ENCODE assay signal across 9 mouse cellular contexts in the genomic region with DNA sequence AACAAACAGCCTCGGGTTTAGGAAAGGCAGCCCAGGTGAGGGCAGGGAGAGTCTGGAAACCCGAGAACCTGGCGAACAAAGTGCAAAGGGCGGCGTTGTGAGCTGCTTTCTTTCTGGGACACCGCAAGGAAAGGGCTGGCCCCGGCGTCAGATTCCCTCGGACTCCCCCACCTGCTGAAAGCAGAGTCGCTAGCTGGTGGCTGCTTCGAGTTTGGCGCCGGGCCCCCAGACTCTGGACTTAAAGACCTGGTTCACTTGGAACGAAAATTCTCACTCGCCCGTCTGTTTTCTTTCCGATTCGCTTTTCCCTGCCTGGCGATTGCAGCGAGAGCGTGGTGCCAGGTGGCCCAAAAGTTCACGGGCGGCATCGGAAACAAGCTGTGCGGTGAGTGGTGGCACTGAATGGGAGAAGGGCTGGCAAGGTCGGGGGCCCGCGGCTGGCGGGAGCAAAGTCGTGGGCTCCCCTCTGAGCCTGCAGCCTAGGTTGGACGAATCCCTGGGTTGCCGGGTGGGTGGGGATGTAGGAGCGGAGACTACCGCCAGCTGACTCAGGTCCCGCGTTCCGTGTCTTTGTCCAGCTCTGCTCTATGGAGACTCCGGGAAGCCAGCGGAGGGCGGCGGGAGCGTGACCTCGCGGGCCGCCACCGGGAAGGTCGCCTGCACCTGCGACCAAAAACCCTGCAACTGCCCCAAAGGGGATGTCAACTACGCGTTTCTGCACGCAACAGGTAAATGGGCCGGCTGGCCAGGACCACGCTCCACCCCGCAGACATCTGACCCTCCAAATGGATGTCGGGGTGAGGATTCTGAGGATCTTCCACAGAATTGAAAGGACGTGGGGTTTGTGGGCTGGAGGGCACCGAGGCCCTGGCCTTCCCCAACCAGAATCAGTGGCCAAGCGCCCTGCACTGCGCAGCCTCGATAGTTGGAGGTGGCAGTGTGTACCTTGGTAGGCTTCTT. TPM values are rescaled to one million over a fixed set of nuclear protein-coding genes. Genes with fewer than 3 reads are reported as not detected.
DNase-seq lines count a peak whose midpoint lies in the region; ATAC-seq and TF ChIP-seq lines count a peak whose summit lies in the region.
"Had no signal": no experiment of that assay in that cellular context is flagged by ENCODE, and none has a peak within 500 bp of the region (broad histone marks: within the 10 kb centered on the region; RNA-seq: fewer than 3 reads in every experiment).

No protein-coding gene starts in this region.

- H3K27ac ChIP-seq in lung, embryonic 14.5 days (ENCODE audit: low read depth) = no peak overlapping the region
- H3K27ac ChIP-seq in forebrain, embryonic 11.5 days (ENCODE audit: low read depth, low read length) = peak overlapping the region; percentile 79
- H3K27ac ChIP-seq in kidney, embryonic 16.5 days (ENCODE audit: low read length) = no peak overlapping the region
- peak overlapping the region; percentile 93 for H3K27ac ChIP-seq in neural tube, embryonic 15.5 days (replicated peaks)
- H3K27ac ChIP-seq: liver, embryonic 15.5 days had no signal

- H3K4me3 ChIP-seq in lung, embryonic 14.5 days (ENCODE audit: low read depth, low read length) = peak overlapping the region; percentile 28; the same call in 1 of the 2 replicates
- peak overlapping the region; percentile 41 for H3K4me3 ChIP-seq in forebrain, embryonic 11.5 days (ENCODE audit: low read depth, low read length)
- peak overlapping the region; percentile 41 for H3K4me3 ChIP-seq in kidney, embryonic 16.5 days (ENCODE audit: low read length)
- peak overlapping the region; percentile 52 for H3K4me3 ChIP-seq in neural tube, embryonic 15.5 days (replicated peaks)
- H3K4me3 ChIP-seq: liver, embryonic 15.5 days had no signal

- H3K9ac ChIP-seq in lung, embryonic 14.5 days = no peak overlapping the region
- H3K9ac ChIP-seq in forebrain, embryonic 11.5 days (ENCODE audit: low read length) = peak overlapping the region; percentile 65
- no peak overlapping the region for H3K9ac ChIP-seq in kidney, embryonic 16.5 days (replicated peaks; ENCODE audit: low read length)
- peak overlapping the region; percentile 56 for H3K9ac ChIP-seq in neural tube, embryonic 15.5 days (replicated peaks)
- H3K9ac ChIP-seq: liver, embryonic 15.5 days had no signal

- H3K27me3 ChIP-seq in lung, embryonic 14.5 days (ENCODE audit: insufficient read depth, low read length) = peaks cover 92% of the 10 kb centered on the region
- H3K27me3 ChIP-seq in forebrain, embryonic 11.5 days (ENCODE audit: control insufficient read depth, insufficient read depth, low read length) = peaks cover 66% of the 10 kb centered on the region
- peaks cover 96% of the 10 kb centered on the region for H3K27me3 ChIP-seq in kidney, embryonic 16.5 days (ENCODE audit: insufficient read depth, low read length)
- peaks cover 54% of the 10 kb centered on the region for H3K27me3 ChIP-seq in neural tube, embryonic 15.5 days (replicated peaks)

- no peak for DNase-seq in lung, embryonic 14.5 days
- no peak for DNase-seq in lung, postnatal 25 days (ENCODE audit: low spot score)
- peak; percentile 65 for DNase-seq in forebrain, embryonic 11.5 days (ENCODE audit: low spot score)
- no peak for DNase-seq in urinary bladder, postnatal 14 days (ENCODE audit: low spot score)
- no peak for DNase-seq in lung, adult 18-20 months
- DNase-seq in left cerebral cortex, adult 9 months (ENCODE audit: low spot score in 2 of 2) = no peak

- H3K36me3 ChIP-seq in lung, embryonic 14.5 days (ENCODE audit: insufficient read depth) = no peaks in the 10 kb centered on the region
- no peaks in the 10 kb centered on the region for H3K36me3 ChIP-seq in forebrain, embryonic 11.5 days (ENCODE audit: control insufficient read depth, insufficient read depth, low read length)
- H3K36me3 ChIP-seq in kidney, embryonic 16.5 days (ENCODE audit: insufficient read depth, low read length) = no peaks in the 10 kb centered on the region
- H3K36me3 ChIP-seq in neural tube, embryonic 15.5 days = no peaks in the 10 kb centered on the region
- H3K36me3 ChIP-seq: liver, embryonic 15.5 days had no signal

- no peaks in the 10 kb centered on the region for H3K9me3 ChIP-seq in lung, embryonic 14.5 days (ENCODE audit: low read depth, low read length)
- no peaks in the 10 kb centered on the region for H3K9me3 ChIP-seq in forebrain, embryonic 11.5 days (ENCODE audit: control insufficient read depth, low read length)
- no peaks in the 10 kb centered on the region for H3K9me3 ChIP-seq in kidney, embryonic 16.5 days (ENCODE audit: low read length)
- no peaks in the 10 kb centered on the region for H3K9me3 ChIP-seq in neural tube, embryonic 15.5 days (replicated peaks)
- H3K9me3 ChIP-seq: liver, embryonic 15.5 days had no signal

- TF ChIP-seq CTCF in lung, embryonic 14.5 days (IDR thresholded peaks at IDR 0.05; ENCODE audit: low read depth) = no peak

- no peak for ATAC-seq in lung, embryonic 14.5 days (ENCODE audit: insufficient read depth)
- no peak for ATAC-seq in forebrain, embryonic 11.5 days (replicated peaks; ENCODE audit: low FRiP score)
- peak; percentile 5; the same call in 1 of the 2 replicates for ATAC-seq in kidney, embryonic 16.5 days (ENCODE audit: low FRiP score, low TSS enrichment)
- ATAC-seq in neural tube, embryonic 15.5 days (ENCODE audit: low FRiP score) = no peak

- H3K4me1 ChIP-seq in lung, embryonic 14.5 days (ENCODE audit: insufficient read depth) = no peaks in the 10 kb centered on the region
- peaks cover 35% of the 10 kb centered on the region for H3K4me1 ChIP-seq in forebrain, embryonic 11.5 days (replicated peaks; ENCODE audit: control insufficient read depth, insufficient read depth, low read length)
- peaks cover 17% of the 10 kb centered on the region for H3K4me1 ChIP-seq in kidney, embryonic 16.5 days (ENCODE audit: insufficient read depth, low read length)
- H3K4me1 ChIP-seq in neural tube, embryonic 15.5 days = peaks cover 42% of the 10 kb centered on the region
- H3K4me1 ChIP-seq: liver, embryonic 15.5 days had no signal

- 1% methylated on average over 60 of the region's 60 CpGs for WGBS in lung, embryonic 14.5 days
- whole genome bisulfite sequencing in forebrain, embryonic 11.5 days = 1% methylated on average over 54 of the region's 60 CpGs
- WGBS in kidney, embryonic 16.5 days = under 1% methylated on average over 60 of the region's 60 CpGs
- under 1% methylated on average over 60 of the region's 60 CpGs for WGBS in neural tube, embryonic 15.5 days

- H3K4me2 ChIP-seq in lung, embryonic 14.5 days = peak overlapping the region; percentile 54
- H3K4me2 ChIP-seq in forebrain, embryonic 11.5 days (ENCODE audit: low read depth, low read length, severe bottlenecking) = peak overlapping the region; percentile 71
- H3K4me2 ChIP-seq in kidney, embryonic 16.5 days (replicated peaks; ENCODE audit: low read depth, low read length) = peak overlapping the region; percentile 62
- peak overlapping the region; percentile 79 for H3K4me2 ChIP-seq in neural tube, embryonic 15.5 days

RNA-seq across cellular contexts. Expression of gene Gad2, which starts 1.4 kb away (rescaled TPM):
- 0.09 and 0.36 TPM in 2 replicates for polyA plus RNA-seq in lung, embryonic 14.5 days (2014; fragmentation: Nextera tagmentation; extraction: Ambion mirVana)
- 29.6 and 29.9 TPM in 2 replicates for polyA plus RNA-seq in forebrain, embryonic 11.5 days (2014; fragmentation: Nextera tagmentation; extraction: Ambion mirVana)
- polyA plus RNA-seq in kidney, embryonic 16.5 days (2015; fragmentation: Nextera tagmentation; extraction: Ambion mirVana) = not detected in 2 replicates
- polyA plus RNA-seq in neural tube, embryonic 15.5 days (2015; fragmentation: Nextera tagmentation; extraction: Ambion mirVana) = 28.2 and 35.7 TPM in 2 replicates

Comparison
In these comparisons a context has a peak if more than half of its experiments do, and no peak if none do; other contexts are left out.
1. H3K27ac ChIP-seq: peak in forebrain, embryonic 11.5 days (single experiment) and neural tube, embryonic 15.5 days (single experiment); none in lung, embryonic 14.5 days (single experiment) and kidney, embryonic 16.5 days (single experiment).
2. H3K9ac ChIP-seq: peak in forebrain, embryonic 11.5 days (single experiment) and neural tube, embryonic 15.5 days (single experiment); none in lung, embryonic 14.5 days (single experiment) and kidney, embryonic 16.5 days (single experiment).
3. RNA of gene Gad2, which starts 1.4 kb away (polyA plus RNA-seq): 28.2 to 35.7 TPM in neural tube, embryonic 15.5 days and 29.6 to 29.9 TPM in forebrain, embryonic 11.5 days; 0.09 to 0.36 TPM in lung, embryonic 14.5 days and not detected in kidney, embryonic 16.5 days; every median in the first group is over 10 times any median in the second.
4. Peak in every context shown above with its lines, with median percentiles within 50 percentile points of each other: H3K4me2 ChIP-seq and H3K4me3 ChIP-seq.